Mouse (Mus musculus) heart, adult 18-20 months (tissue): ENCODE measurements around the gene Ckap5. TPM values are rescaled to one million over a fixed set of nuclear protein-coding genes. Genes with fewer than 3 reads are reported as not detected.

Experiments
- DNase-seq, 2 experiments: peaks; one replicate each; pipeline ENCODE4 v3.0.0; 2021 to 2022; ENCODE audit warnings: mixed read lengths in 1 of 2
- total RNA-seq, 2 experiments: library from RNA; stranded (reverse); gene quantifications; 2 replicates each; pipeline ENCODE4 v1.2.3; 2021

The Ckap5 gene
- total RNA-seq, 2 experiments from 2014 or later: 49.1 to 50.4 TPM

DNA sequence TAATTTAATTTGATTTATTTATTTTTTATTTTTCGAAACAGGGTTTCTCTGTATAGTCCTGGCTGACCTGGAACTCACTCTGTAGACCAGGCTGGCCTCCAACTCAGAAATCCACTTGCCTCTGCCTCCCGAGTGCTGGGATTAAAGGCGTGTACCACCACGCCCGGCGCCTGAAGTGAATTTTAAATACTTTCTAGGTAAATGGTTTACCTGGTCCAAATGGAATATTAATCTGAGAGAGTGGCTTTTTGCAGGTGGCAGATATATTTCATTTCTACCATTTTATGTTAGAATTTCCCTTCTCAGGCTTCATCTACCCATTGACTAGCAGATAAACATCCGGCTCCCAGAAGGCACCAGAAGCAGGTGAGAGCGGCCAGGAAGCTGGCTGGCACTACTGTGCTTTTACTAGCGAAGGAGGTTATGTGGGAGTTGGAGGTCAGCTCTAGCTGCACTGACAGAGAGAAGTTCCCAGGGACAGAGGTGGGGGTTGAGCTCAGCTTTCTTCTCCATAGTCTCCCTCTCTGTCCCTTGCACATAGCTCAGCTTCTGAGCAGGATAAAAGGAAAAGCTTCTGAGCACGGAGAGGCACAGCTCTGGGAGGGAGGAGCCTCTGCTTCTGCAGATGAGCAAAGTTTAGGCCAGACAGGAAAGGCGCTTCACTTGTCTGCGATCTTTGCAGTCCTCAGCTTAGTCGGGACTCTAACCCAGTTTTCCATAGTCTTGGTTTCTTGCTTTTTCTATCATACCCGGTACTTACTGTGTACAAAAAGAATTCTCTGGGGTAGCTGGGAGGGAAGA, 125.1 kb downstream of the Ckap5 start:
- DNase-seq: no peak

DNA sequence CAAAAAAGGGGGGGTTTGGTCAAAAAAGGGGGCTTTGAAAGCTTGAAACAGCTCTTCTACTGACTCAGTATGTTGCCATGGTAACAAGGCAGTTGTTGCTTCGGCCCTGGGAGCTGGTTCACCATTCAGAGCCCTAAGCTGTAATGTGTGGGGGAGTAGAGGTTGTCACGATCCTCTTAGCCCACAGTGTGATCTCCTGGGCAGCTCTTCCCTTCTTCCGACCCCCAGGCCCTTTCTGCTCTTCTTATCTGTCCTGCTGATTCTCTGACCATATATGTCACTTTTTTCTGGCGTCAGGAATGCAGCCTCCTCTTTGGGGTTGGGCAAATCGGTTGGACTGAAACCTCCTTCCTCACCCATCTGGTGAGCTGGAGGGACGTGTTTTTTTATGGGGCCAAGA, 126.3 kb downstream of the Ckap5 start:
- DNase-seq: no peak

DNA sequence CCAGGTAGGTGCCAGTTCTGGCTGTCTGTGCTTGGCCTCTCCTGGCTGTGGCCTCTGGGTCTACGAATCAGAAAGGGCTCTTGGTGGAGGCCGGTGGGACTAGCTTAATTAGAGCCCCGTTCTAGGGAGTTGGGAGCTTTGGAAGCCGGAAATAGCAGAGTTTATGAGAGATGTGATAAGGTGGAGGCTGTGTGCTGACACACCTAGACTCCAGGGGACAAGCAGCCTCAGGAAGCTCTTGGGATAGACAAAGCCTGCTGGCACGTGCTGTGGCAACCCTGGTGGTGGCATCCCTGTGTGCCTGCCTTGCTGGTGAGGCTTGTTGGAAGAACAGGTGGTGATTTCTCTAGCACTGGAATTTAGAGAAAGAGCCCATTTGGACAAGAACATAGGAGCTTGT, 128.8 kb downstream of the Ckap5 start:
- DNase-seq: no peak

DNA sequence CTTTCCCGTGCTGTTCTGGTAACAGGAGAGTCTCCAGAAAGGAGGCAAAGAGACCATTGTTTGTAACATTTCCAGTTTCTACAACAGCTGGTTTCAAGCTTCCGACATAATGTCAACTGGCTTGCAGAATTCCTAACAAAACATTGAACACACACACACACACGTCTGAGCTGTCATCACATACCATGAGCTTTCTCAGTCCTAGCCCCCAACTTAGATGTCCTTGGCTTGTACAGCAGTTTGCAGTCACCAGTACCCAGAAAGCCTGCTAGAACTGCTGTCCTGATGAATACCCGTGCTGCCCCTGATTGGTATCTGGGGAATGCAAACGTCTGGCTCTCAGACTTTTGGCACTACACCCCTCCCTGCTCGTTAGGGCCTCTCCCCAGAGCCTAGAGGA, 129.3 kb downstream of the Ckap5 start:
- DNase-seq: no peak

DNA sequence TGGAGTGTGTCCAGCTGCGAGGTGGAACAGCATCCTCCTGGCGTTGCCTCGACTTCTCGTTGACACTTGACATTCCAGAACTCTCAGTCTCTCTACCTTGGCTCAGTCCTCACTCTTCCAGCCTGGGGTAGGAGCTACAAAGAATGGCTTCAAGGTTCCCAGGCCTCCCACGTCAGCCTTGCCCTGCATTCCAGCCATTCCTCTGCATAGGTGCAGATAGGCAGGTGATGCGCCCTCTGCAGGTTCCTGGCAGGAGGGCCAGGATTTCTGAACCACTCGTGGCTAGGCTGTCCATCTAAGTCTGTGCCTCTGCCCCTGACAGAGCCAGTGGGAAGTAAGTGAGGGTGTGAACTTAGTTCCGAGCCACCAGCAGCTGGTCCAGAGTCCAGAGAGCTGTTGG, 130.2 kb downstream of the Ckap5 start:
- no peak for DNase-seq

DNA sequence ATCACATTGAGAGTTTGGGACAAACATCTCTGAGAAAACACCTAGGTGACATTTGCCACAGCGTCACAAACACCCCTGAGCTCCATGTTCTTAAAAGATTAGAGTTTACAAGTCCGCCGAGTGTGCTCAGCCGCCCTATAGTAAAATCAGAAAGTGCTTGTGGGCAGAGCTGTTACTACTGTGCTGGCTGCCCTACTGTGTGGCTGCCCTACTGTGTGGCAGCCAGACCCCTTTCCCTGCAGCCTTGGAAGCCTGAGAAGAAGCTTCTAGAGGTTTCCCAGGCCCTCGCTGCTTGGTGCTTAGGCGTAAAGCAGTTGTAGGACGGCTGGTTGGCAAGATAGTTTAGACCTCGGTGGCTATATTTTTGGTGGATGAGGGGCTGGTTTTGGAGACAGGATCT, 133.1 kb downstream of the Ckap5 start:
- DNase-seq: no peak

DNA sequence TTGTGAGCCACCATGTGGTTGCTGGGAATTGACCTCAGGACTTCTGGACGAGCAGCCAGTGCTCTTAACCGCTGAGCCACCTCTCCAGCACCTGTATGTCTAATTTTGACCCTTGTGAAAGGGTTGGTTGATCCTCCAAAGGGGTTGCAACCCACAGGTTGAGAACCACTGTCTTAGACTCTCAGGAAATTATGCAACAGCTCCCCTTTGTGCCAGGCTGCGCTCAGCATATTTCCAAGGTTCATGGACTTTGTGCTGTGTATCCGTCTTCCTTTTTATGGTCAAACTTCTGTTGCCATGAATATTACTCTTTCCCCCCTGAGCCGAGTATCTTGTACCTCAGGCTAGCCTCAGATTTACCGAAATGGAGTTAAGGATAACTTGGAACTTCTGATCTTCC, 134.4 kb downstream of the Ckap5 start:
- no peak for DNase-seq

DNA sequence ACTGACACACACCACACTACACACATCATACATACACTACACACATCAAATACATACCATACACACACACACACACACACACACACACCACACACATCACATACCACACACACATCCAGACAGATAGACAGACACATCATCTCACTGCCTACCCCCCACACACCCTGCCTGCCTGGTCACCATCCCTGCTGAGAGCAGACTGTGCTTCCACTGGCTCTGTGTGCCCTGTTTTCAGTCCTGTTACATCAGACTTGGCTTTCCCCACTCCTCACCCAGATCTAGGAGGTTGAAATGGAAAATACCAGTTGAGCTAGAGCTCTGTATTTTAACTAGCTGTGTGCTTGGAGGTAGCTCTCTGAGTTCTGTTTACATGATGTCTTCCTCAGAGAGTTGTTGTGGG, 138.2 kb downstream of the Ckap5 start:
- no peak for DNase-seq

DNA sequence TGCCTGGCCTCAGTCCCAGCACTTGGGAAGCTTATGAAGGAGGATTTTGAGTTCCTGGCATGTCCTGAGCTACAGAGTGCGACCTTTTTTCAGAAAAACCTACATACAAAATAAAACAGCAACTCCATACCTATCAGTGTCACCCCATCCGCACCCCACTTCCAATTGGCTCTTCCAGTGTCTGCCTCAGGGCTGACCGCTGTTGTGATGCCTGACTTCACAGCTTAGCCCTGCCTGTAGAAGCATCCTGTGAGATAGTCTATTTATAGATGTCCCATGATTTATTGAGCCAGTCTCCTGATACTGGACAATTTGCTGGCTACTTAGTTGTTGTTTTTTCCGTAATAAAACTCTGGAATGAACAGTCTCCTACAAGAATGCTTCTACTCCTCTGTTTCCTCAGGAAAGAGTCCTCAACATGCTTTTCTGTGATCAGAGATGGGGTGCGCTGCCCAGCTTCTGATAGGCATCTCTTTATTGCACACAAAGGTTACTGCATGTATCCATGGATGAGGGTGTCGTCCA, 139.9 kb downstream of the Ckap5 start:
- DNase-seq: no peak

DNA sequence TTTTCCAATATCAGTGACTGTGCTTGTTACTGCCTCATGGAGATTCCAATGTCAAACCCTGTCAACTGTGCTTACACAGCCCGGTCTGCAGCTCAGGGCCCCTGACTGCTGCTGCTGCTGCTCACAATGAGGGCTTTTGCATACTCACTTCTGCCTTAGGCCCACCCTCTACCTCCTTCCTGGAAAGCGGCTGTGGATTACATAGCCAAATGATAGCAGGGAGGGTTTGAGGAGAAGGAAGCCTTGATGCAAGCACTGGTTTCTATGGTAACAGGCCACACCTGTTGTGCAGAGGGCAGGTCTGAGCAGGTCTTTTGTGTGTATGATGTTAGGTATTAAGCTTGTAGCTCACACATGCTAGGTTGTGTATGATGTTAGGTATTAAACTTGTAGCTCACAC, 141.2 kb downstream of the Ckap5 start:
- DNase-seq: no peak

DNA sequence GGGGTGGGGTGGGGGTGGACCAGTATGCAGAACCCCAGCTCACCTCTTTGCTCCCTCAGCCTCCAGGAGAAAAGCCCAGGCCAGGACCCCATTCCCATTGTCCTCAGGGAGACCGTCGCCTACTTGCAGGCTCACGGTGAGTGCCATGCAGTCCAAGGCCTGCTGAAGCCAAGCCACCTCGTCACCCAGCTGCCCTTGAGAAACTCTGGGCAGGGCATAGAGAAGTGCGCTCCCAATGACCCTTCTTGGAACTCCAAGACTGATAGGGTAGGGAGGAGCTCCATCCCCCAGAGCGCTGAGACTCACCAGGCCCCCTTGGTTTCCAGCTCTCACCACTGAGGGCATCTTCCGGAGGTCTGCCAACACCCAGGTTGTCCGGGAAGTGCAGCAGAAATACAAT, 142.8 kb downstream of the Ckap5 start:
- no peak for DNase-seq

DNA sequence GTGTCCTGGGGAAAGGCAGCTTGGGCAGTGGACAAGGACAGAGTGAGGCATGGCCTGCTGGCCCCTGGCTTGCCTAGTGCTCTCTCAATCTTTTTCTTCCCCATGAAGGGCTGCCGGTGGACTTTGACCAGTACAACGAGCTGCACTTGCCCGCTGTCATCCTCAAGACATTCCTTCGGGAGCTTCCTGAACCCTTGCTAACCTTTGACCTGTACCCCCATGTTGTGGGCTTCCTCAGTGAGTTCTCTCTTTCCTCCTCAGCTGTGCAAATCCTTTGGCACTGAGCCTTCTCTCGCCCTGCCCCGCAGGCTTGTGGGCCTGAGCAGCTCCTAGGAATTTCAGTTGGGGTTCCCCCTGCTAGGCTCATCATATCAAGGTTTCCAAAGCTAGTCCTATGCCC, 143.5 kb downstream of the Ckap5 start:
- no peak for DNase-seq

Other genes starting within 250 kb of the Ckap5 start
- gene 1110051M20Rik, start 82.1 kb upstream of the Ckap5 start, total RNA-seq: 10 to 100 TPM in 1 of 2 experiments, 1 to 10 TPM in 1; 7.7 to 14.7 TPM
- gene Lrp4, start 69.3 kb upstream of the Ckap5 start, total RNA-seq: 10 to 100 TPM in 1 of 2 experiments, 1 to 10 TPM in 1; 9.4 to 10.4 TPM
- gene F2, start 109.7 kb downstream of the Ckap5 start, total RNA-seq: not detected
- 1 to 10 TPM; 3.6 to 4.6 TPM for gene Zfp408, start 123.0 kb downstream of the Ckap5 start, total RNA-seq
- 10 to 100 TPM; 22.1 to 26.5 TPM for gene Arhgap1, start 123.1 kb downstream of the Ckap5 start, total RNA-seq
- 10 to 100 TPM; 49.7 to 53.9 TPM for gene Atg13, start 183.8 kb downstream of the Ckap5 start, total RNA-seq
- 1 to 10 TPM; 8.0 to 8.4 TPM for gene Harbi1, start 184.1 kb downstream of the Ckap5 start, total RNA-seq
- gene Ambra1, start 203.4 kb downstream of the Ckap5 start, total RNA-seq: 10 to 100 TPM; 14.5 to 16.6 TPM